Mouse (Mus musculus) ES-Bruce4 (cell line): ENCODE measurements at regions not wholly inside any gene's neighbourhood (a gene's known extent, or its start where the extent isn't known, plus 50 kb on each side); places are given as distances from the start of the nearest gene placed in this dataset.

ENCODE experiments used
- CTCF ChIP-seq: IDR thresholded peaks from one replicate; pipeline ENCODE4 v1.8.1; 2011; ENCODE audit warnings: low read depth, low read length
- EP300 ChIP-seq: IDR thresholded peaks from 2 replicates; pipeline ENCODE4 v1.6.1; 2011; ENCODE audit warnings: low read depth, low read length; ENCODE audit not compliant: insufficient read depth
- POLR2A ChIP-seq: IDR thresholded peaks from one replicate; pipeline ENCODE4 v1.8.1; 2011; ENCODE audit warnings: low read length; ENCODE audit not compliant: insufficient read depth

GRCm38 (mm10) chr8:97396634-97397326 is 1508.4 kb upstream of the Got2 start:
- TF ChIP-seq POLR2A (no peak), CTCF (no peak), EP300 (no peak)
